Mouse (Mus musculus) liver, adult 2 months (tissue): ENCODE data around the gene Usp21.

ENCODE experiments used
- CTCF ChIP-seq: fragments of 200-500 bp; IDR thresholded peaks from 2 replicates; pipeline ENCODE4 v1.5.1; 2011; ENCODE audit warnings: low read depth, low read length, control low read depth
- POLR2A ChIP-seq: fragments of 200-500 bp; IDR thresholded peaks from 2 replicates; pipeline ENCODE4 v1.6.1; 2011; ENCODE audit warnings: low read length, control low read depth; ENCODE audit not compliant: insufficient read depth; ENCODE audit errors: extremely low read depth

DNA sequence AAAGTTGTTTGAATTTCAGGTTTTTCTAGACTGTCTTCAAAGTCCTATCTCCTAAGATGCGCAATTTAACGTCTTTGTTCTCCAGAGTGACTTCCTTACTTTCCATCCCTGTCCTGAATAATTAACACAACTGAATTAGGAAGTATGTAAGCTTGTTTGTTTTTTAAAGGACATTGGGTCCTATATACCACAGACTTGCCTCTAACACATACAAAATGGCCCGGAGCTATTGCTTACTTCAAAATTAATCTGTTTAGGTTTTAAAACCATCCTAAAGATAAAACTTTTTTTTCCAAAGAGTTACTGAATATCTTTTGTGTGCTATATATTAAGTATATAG lies 7.2 kb upstream of the Usp21 start:
- no peak for TF ChIP-seq POLR2A
- no peak for TF ChIP-seq CTCF
